ENCODE assay signal across 39 mouse cellular contexts in the genomic region with DNA sequence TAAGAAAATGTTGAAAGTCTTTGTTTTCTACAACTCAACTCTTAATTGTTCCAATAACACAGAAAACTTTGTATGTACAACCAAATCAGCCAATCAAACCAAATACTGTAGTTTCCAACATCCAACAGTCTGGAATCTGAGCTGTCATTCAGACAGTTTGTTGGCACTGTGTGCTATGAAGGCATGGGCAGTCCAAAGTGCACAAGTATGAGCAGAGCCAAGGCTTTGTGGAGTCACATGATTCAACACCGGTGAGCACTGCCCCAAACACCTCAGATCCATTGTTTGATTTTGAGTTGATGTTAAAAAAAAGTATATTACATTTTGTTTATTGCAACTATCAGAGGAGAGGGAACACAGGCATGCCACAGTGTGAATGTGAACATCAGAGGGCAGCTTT. TPM values are rescaled to one million over a fixed set of nuclear protein-coding genes. Genes with fewer than 3 reads are reported as not detected.
A peak's percentile ranks its signal among the peaks of the same experiment; 100 is the strongest.
DNase-seq lines count a peak whose midpoint lies in the region; ATAC-seq and TF ChIP-seq lines count a peak whose summit lies in the region.
"Had no signal": no experiment of that assay in that cellular context is flagged by ENCODE, and none has a peak within 500 bp of the region (broad histone marks: within the 10 kb centered on the region; RNA-seq: fewer than 3 reads in every experiment).

No protein-coding gene starts in this region.

- no peaks in the 10 kb centered on the region for H3K36me3 ChIP-seq in kidney, adult 2 months (ENCODE audit: control insufficient read depth, insufficient read depth, low read length)
- 0 out of 2 replicates have a peak, but pooled peaks cover 3% of the 10 kb centered on the region for H3K36me3 ChIP-seq in kidney, embryonic 16.5 days (ENCODE audit: insufficient read depth, low read length)
- H3K36me3 ChIP-seq in liver, postnatal 0 days (replicated peaks; ENCODE audit: insufficient read depth, low read length), result no peaks in the 10 kb centered on the region
- H3K36me3 ChIP-seq: embryonic facial prominence, embryonic 15.5 days; forebrain, embryonic 12.5 days; G1E; heart, embryonic 13.5 days; hindbrain, embryonic 10.5 days; hindbrain, embryonic 15.5 days; limb, embryonic 13.5 days had no signal

- no peak overlapping the region for H3K4me3 ChIP-seq in kidney, adult 2 months (ENCODE audit: insufficient read depth, low read depth, low read length)
- H3K4me3 ChIP-seq in kidney, embryonic 16.5 days (ENCODE audit: low read length), result no peak overlapping the region
- H3K4me3 ChIP-seq in liver, postnatal 0 days (ENCODE audit: low read depth, low read length), result no peak overlapping the region
- H3K4me3 ChIP-seq: embryonic facial prominence, embryonic 15.5 days; forebrain, embryonic 12.5 days; heart, embryonic 13.5 days; hindbrain, embryonic 15.5 days; limb, embryonic 13.5 days had no signal

- TF ChIP-seq POLR2A in kidney, adult 2 months (IDR thresholded peaks at IDR 0.05; ENCODE audit: low read depth, low read length), result no peak

- no peak for TF ChIP-seq EP300 in liver, postnatal 0 days (IDR thresholded peaks at IDR 0.05; ENCODE audit: low read depth)

- intact Hi-C loops in heart, postnatal 36 days (cut with DNase I), result no loop called here

- no peak overlapping the region for H3K27ac ChIP-seq in kidney, adult 2 months (ENCODE audit: insufficient read depth, low read depth, low read length)
- H3K27ac ChIP-seq in kidney, embryonic 16.5 days (ENCODE audit: low read length), result no peak overlapping the region
- no peak overlapping the region for H3K27ac ChIP-seq in liver, postnatal 0 days (ENCODE audit: low read depth)
- H3K27ac ChIP-seq: embryonic facial prominence, embryonic 15.5 days; forebrain, embryonic 12.5 days; heart, embryonic 13.5 days; hindbrain, embryonic 10.5 days; hindbrain, embryonic 15.5 days; limb, embryonic 13.5 days; macrophage had no signal

- H3K4me2 ChIP-seq in kidney, embryonic 16.5 days (replicated peaks; ENCODE audit: low read depth, low read length), result no peak overlapping the region
- no peak overlapping the region for H3K4me2 ChIP-seq in liver, postnatal 0 days (ENCODE audit: low read depth, low read length)
- H3K4me2 ChIP-seq: embryonic facial prominence, embryonic 15.5 days; forebrain, embryonic 12.5 days; hindbrain, embryonic 15.5 days; limb, embryonic 13.5 days had no signal

- WGBS in kidney, adult 2 months, result 36% methylated on average over 1 of the region's 1 CpGs
- WGBS in kidney, embryonic 16.5 days, result 79% methylated on average over 1 of the region's 1 CpGs
- 52% methylated on average over 1 of the region's 1 CpGs for WGBS in liver, postnatal 0 days (ENCODE audit: insufficient replicate concordance)

- H3K9me3 ChIP-seq in kidney, embryonic 16.5 days (ENCODE audit: low read length), result no peaks in the 10 kb centered on the region
- no peaks in the 10 kb centered on the region for H3K9me3 ChIP-seq in liver, postnatal 0 days (ENCODE audit: low read length)
- H3K9me3 ChIP-seq: embryonic facial prominence, embryonic 15.5 days; forebrain, embryonic 12.5 days; G1E; hindbrain, embryonic 15.5 days; limb, embryonic 13.5 days had no signal

- no peak for TF ChIP-seq CTCF in kidney, adult 2 months (conservative IDR thresholded peaks at IDR 0.05; ENCODE audit: insufficient read depth, insufficient read length, low read depth, low read length)
- no peak for TF ChIP-seq CTCF in liver, postnatal 0 days (IDR thresholded peaks at IDR 0.05; ENCODE audit: low read depth)

- no peaks in the 10 kb centered on the region for H3K27me3 ChIP-seq in kidney, adult 2 months (replicated peaks; ENCODE audit: control insufficient read depth, insufficient read depth, low read length)
- H3K27me3 ChIP-seq in kidney, embryonic 16.5 days (ENCODE audit: insufficient read depth, low read length), result no peaks in the 10 kb centered on the region
- no peaks in the 10 kb centered on the region for H3K27me3 ChIP-seq in liver, postnatal 0 days (ENCODE audit: insufficient read depth, low read length)
- H3K27me3 ChIP-seq: embryonic facial prominence, embryonic 15.5 days; forebrain, embryonic 12.5 days; heart, embryonic 13.5 days; hindbrain, embryonic 15.5 days; limb, embryonic 13.5 days had no signal

- ATAC-seq in kidney, embryonic 16.5 days (ENCODE audit: low FRiP score, low TSS enrichment), result no peak
- ATAC-seq in liver, postnatal 0 days, result peak; percentile 80
- ATAC-seq in granulocyte monocyte progenitor cell, adult 5-6 weeks (replicated peaks; ENCODE audit: poor library complexity, severe bottlenecking), result no peak
- ATAC-seq: forebrain, postnatal 0 days; inflammation-experienced regulatory T-cells, adult 6 months had no signal

- peaks cover 2% of the 10 kb centered on the region; the same call in 1 of the 2 replicates for H3K4me1 ChIP-seq in kidney, adult 2 months (ENCODE audit: control insufficient read depth, insufficient read depth, low read length)
- peaks cover 7% of the 10 kb centered on the region for H3K4me1 ChIP-seq in kidney, embryonic 16.5 days (ENCODE audit: insufficient read depth, low read length)
- peaks cover 10% of the 10 kb centered on the region for H3K4me1 ChIP-seq in liver, postnatal 0 days (ENCODE audit: insufficient read depth)
- H3K4me1 ChIP-seq: hindbrain, embryonic 15.5 days had no signal

- peak; percentile 80 for DNase-seq in kidney, adult 2 months
- DNase-seq in kidney, postnatal 14 days, result no peak
- peak; percentile 54 to 57 for DNase-seq in kidney, postnatal 36 days
- DNase-seq in adipocyte (ENCODE audit: low spot score), result peak; percentile 78
- DNase-seq in liver, postnatal 0 days, result peak; percentile 31
- no peak for DNase-seq in heart, postnatal 36 days
- DNase-seq: adrenal gland, adult 2 months; adrenal gland, postnatal 36 days; cerebellum, adult 18-20 months; cerebellum, postnatal 14 days; forebrain, postnatal 0 days; heart, postnatal 10 days; lung, adult 18-20 months; lung, postnatal 10 days; midbrain, embryonic 14.5 days had no signal

- no peak overlapping the region for H3K9ac ChIP-seq in kidney, embryonic 16.5 days (replicated peaks; ENCODE audit: low read length)
- no peak overlapping the region for H3K9ac ChIP-seq in liver, postnatal 0 days (replicated peaks)
- H3K9ac ChIP-seq: embryonic facial prominence, embryonic 15.5 days; forebrain, embryonic 12.5 days; forebrain, postnatal 0 days; heart, embryonic 13.5 days; hindbrain, embryonic 15.5 days; limb, embryonic 13.5 days had no signal

RNA-seq across cellular contexts. Expression of gene H1foo, which starts 4.1 kb away (rescaled TPM):
- not detected in 2 replicates for polyA plus RNA-seq in kidney, adult 2 months (2012; rRNA removed)
- not detected in 2 replicates for polyA plus RNA-seq in kidney, embryonic 16.5 days (2015; fragmentation: Nextera tagmentation; extraction: Ambion mirVana)
- polyA plus RNA-seq in liver, postnatal 0 days (2015; fragmentation: Nextera tagmentation; extraction: Ambion mirVana), result not detected in 2 replicates
- total RNA-seq in heart, postnatal 36 days (2021), result not detected
- not detected in 2 replicates for total RNA-seq in granulocyte monocyte progenitor cell, adult 5-6 weeks (2014; fragmentation: Nextera tagmentation)
- not detected in 2 replicates for total RNA-seq in granulocyte monocyte progenitor cell, adult 5-6 weeks (2017)
- total RNA-seq: adrenal gland, adult 2 months; adrenal gland, postnatal 36 days; forebrain, postnatal 0 days; G1E; gastrocnemius, adult 8-10 months; gastrocnemius, postnatal 4 days; heart, adult 8-10 months; heart, postnatal 10 days; layer of hippocampus, adult 8-10 months; layer of hippocampus, postnatal 25 days; left cerebral cortex, adult 8-10 months; left cerebral cortex, postnatal 36 days; megakaryocyte-erythroid progenitor cell, adult 5-6 weeks; monocyte, adult 5-6 weeks had no signal
- polyA plus RNA-seq: adrenal gland, adult 2 months; brain, embryonic 14.5 days; cortical plate, adult 2 months; embryonic facial prominence, embryonic 15.5 days; forebrain, embryonic 12.5 days; forebrain, postnatal 0 days; G1E; heart, embryonic 13.5 days; hindbrain, embryonic 10.5 days; hindbrain, embryonic 15.5 days; inflammation-experienced regulatory T-cells, adult 6 months; limb, embryonic 13.5 days; macrophage; midbrain, embryonic 14.5 days; neural tube, embryonic 14.5 days; urinary bladder, adult 2 months had no signal

RNA-seq across cellular contexts. Expression of gene Rho, which starts 9.1 kb away (rescaled TPM):
- polyA plus RNA-seq in kidney, adult 2 months (2012; rRNA removed), result 0.66 and 0.96 TPM in 2 replicates
- 0.16 and 0.37 TPM in 2 replicates for polyA plus RNA-seq in kidney, embryonic 16.5 days (2015; fragmentation: Nextera tagmentation; extraction: Ambion mirVana)
- polyA plus RNA-seq in liver, postnatal 0 days (2015; fragmentation: Nextera tagmentation; extraction: Ambion mirVana), result not detected in 2 replicates
- not detected for total RNA-seq in heart, postnatal 36 days (2021)
- not detected in 2 replicates for total RNA-seq in granulocyte monocyte progenitor cell, adult 5-6 weeks (2014; fragmentation: Nextera tagmentation)
- not detected in 2 replicates for total RNA-seq in granulocyte monocyte progenitor cell, adult 5-6 weeks (2017)
- total RNA-seq: gastrocnemius, adult 8-10 months; heart, adult 8-10 months; megakaryocyte-erythroid progenitor cell, adult 5-6 weeks; monocyte, adult 5-6 weeks had no signal
- polyA plus RNA-seq: forebrain, postnatal 0 days; G1E; heart, embryonic 13.5 days; macrophage had no signal

RNA-seq across cellular contexts. Expression of gene Plxnd1, which starts 54.2 kb away (rescaled TPM):
- 54.2 and 60.2 TPM in 2 replicates for polyA plus RNA-seq in kidney, adult 2 months (2012; rRNA removed)
- polyA plus RNA-seq in kidney, embryonic 16.5 days (2015; fragmentation: Nextera tagmentation; extraction: Ambion mirVana), result 55.5 and 62.4 TPM in 2 replicates
- polyA plus RNA-seq in liver, postnatal 0 days (2015; fragmentation: Nextera tagmentation; extraction: Ambion mirVana), result 8.5 and 8.7 TPM in 2 replicates
- total RNA-seq in heart, postnatal 36 days (2021), result 10 to 100 TPM; 69.9 to 74.6 TPM
- 29.1 and 38.2 TPM in 2 replicates for total RNA-seq in granulocyte monocyte progenitor cell, adult 5-6 weeks (2014; fragmentation: Nextera tagmentation)
- total RNA-seq in granulocyte monocyte progenitor cell, adult 5-6 weeks (2017), result 43.3 and 46.6 TPM in 2 replicates

Comparison
In these comparisons a context has a peak if more than half of its experiments do, and no peak if none do; other contexts are left out.
1. DNase-seq: peak in kidney, adult 2 months (single experiment), kidney, postnatal 36 days (2 of 2), adipocyte (single experiment) and liver, postnatal 0 days (single experiment); none in kidney, postnatal 14 days (single experiment) and heart, postnatal 36 days (0 of 2).